Mouse (Mus musculus) MEL (cell line): ENCODE data around the gene 1700020D05Rik. TPM values are rescaled to one million over a fixed set of nuclear protein-coding genes. Genes with fewer than 3 reads are reported as not detected.
A peak's percentile ranks its signal among the peaks of the same experiment; 100 is the strongest.

Source experiments
- DNase-seq: peaks from one replicate; pipeline ENCODE4 v3.0.0; 2011; ENCODE audit warnings: low read depth, low spot score
- H3K27ac ChIP-seq: 2 replicates; pipeline ENCODE4 v1.5.1; 2012; ENCODE audit warnings: low read depth, mild to moderate bottlenecking, control low read depth, low read length, moderate library complexity; ENCODE audit not compliant: control insufficient read depth
- H3K27me3 ChIP-seq, 2 experiments: fragments of 150-350 bp in 1 of 2; sonication (generic) in 1 of 2; 2 replicates each; pipeline ENCODE4 v1.6.1; 2012; ENCODE audit warnings: low read length in 2 of 2, mild to moderate bottlenecking in 2 of 2, improper control_type of control experiment in 1 of 2, moderate library complexity in 1 of 2; ENCODE audit not compliant: insufficient read depth in 2 of 2, control insufficient read depth in 1 of 2
- H3K36me3 ChIP-seq, 2 experiments: 2 replicates each; pipeline ENCODE4 v1.6.1; 2012 to 2014; ENCODE audit warnings: low read length in 2 of 2, improper control_type of control experiment in 1 of 2, inconsistent platforms in 1 of 2, mild to moderate bottlenecking in 1 of 2; ENCODE audit not compliant: insufficient read depth in 2 of 2, control insufficient read depth in 1 of 2
- H3K4me1 ChIP-seq, 2 experiments: fragments of 150-350 bp in 1 of 2; sonication (generic) in 1 of 2; 2 replicates each; pipeline ENCODE4 v1.6.1; 2012; ENCODE audit warnings: low read length in 2 of 2, improper control_type of control experiment in 1 of 2, mild to moderate bottlenecking in 1 of 2; ENCODE audit not compliant: insufficient read depth in 2 of 2, control insufficient read depth in 1 of 2
- H3K4me3 ChIP-seq, 2 experiments: fragments of 150-350 bp in 1 of 2; sonication (generic) in 1 of 2; 2 replicates each; pipeline ENCODE4 v1.5.1; 2012; ENCODE audit warnings: low read depth in 2 of 2, low read length in 2 of 2, mild to moderate bottlenecking in 2 of 2, moderate library complexity in 2 of 2, control low read depth in 1 of 2, improper control_type of control experiment in 1 of 2; ENCODE audit not compliant: control insufficient read depth in 1 of 2, insufficient read depth in 1 of 2
- H3K79me2 ChIP-seq: 2 replicates; pipeline ENCODE4 v1.6.1; 2012; ENCODE audit warnings: mild to moderate bottlenecking, low read length, moderate library complexity; ENCODE audit not compliant: control insufficient read depth, poor library complexity, insufficient read depth
- H3K9ac ChIP-seq: 2 replicates; pipeline ENCODE4 v1.6.1; 2012; ENCODE audit warnings: low read depth, mild to moderate bottlenecking, control low read depth, low read length, moderate library complexity; ENCODE audit not compliant: control insufficient read depth, poor library complexity, severe bottlenecking
- H3K9me3 ChIP-seq: fragments of 150-350 bp; sonication (generic); replicated peaks from 2 replicates; pipeline ENCODE4 v1.6.1; 2012; ENCODE audit warnings: mild to moderate bottlenecking, low read length, improper control_type of control experiment, moderate library complexity; ENCODE audit not compliant: insufficient read depth
- BHLHE40 ChIP-seq: IDR thresholded peaks from 2 replicates; pipeline ENCODE4 v1.6.1; 2012; ENCODE audit warnings: low read depth, mild to moderate bottlenecking, inconsistent platforms, low read length, improper control_type of control experiment, borderline replicate concordance
- CHD1 ChIP-seq: IDR thresholded peaks from 2 replicates; pipeline ENCODE4 v1.6.1; 2012; ENCODE audit warnings: low read depth, mild to moderate bottlenecking, inconsistent platforms, low read length, improper control_type of control experiment
- CHD2 ChIP-seq: IDR thresholded peaks from 2 replicates; pipeline ENCODE4 v1.6.1; 2011; ENCODE audit warnings: low read length, improper control_type of control experiment
- CTCF ChIP-seq, 3 experiments: IDR thresholded peaks in 2 of 3; conservative IDR thresholded peaks in 1 of 3; 2 replicates each; pipeline ENCODE4 v1.5.1; 2011 to 2012; ENCODE audit warnings: low read length in 3 of 3, low read depth in 2 of 3, mild to moderate bottlenecking in 2 of 3, improper control_type of control experiment in 1 of 3, inconsistent platforms in 1 of 3, mixed read lengths in 1 of 3, moderate library complexity in 1 of 3; ENCODE audit not compliant: control insufficient read depth in 1 of 3, insufficient read depth in 1 of 3, poor library complexity in 1 of 3, severe bottlenecking in 1 of 3
- E2F4 ChIP-seq: IDR thresholded peaks from 2 replicates; pipeline ENCODE4 v1.6.1; 2011; ENCODE audit warnings: low read depth, low read length, improper control_type of control experiment, borderline replicate concordance
- EP300 ChIP-seq, 2 experiments: IDR thresholded peaks; 2 replicates each; pipeline ENCODE4 v1.6.1; 2011; ENCODE audit warnings: improper control_type of control experiment in 2 of 2, low read length in 2 of 2, low read depth in 1 of 2, mild to moderate bottlenecking in 1 of 2
- ETS1 ChIP-seq: IDR thresholded peaks from 2 replicates; pipeline ENCODE4 v1.6.1; 2012; ENCODE audit warnings: low read depth, mild to moderate bottlenecking, inconsistent platforms, low read length, improper control_type of control experiment, moderate library complexity
- GABPA ChIP-seq: IDR thresholded peaks from 2 replicates; pipeline ENCODE4 v1.6.1; 2012; ENCODE audit warnings: low read depth, mild to moderate bottlenecking, inconsistent platforms, low read length, improper control_type of control experiment, moderate library complexity
- GATA1 ChIP-seq: IDR thresholded peaks from 2 replicates; pipeline ENCODE4 v1.6.1; 2011; ENCODE audit warnings: low read depth, low read length, improper control_type of control experiment
- JUND ChIP-seq: IDR thresholded peaks from 2 replicates; pipeline ENCODE4 v1.6.1; 2011; ENCODE audit warnings: low read depth, mild to moderate bottlenecking, improper control_type of control experiment, low read length
- KAT2A ChIP-seq: conservative IDR thresholded peaks from 2 replicates; pipeline ENCODE4 v1.6.1; 2012; ENCODE audit warnings: low read depth, low read length, improper control_type of control experiment, inconsistent platforms
- MAFK ChIP-seq: IDR thresholded peaks from 2 replicates; pipeline ENCODE4 v1.6.1; 2011; ENCODE audit warnings: low read depth, mild to moderate bottlenecking, low read length, improper control_type of control experiment, borderline replicate concordance
- MAX ChIP-seq: IDR thresholded peaks from 2 replicates; pipeline ENCODE4 v1.6.1; 2011; ENCODE audit warnings: low read length, improper control_type of control experiment
- MAZ ChIP-seq: IDR thresholded peaks from 2 replicates; pipeline ENCODE4 v1.6.1; 2012; ENCODE audit warnings: low read depth, mild to moderate bottlenecking, inconsistent platforms, low read length, improper control_type of control experiment
- MEF2A ChIP-seq: IDR thresholded peaks from 2 replicates; pipeline ENCODE4 v1.6.1; 2014; ENCODE audit warnings: low read depth, mild to moderate bottlenecking, inconsistent platforms, low read length, improper control_type of control experiment; ENCODE audit not compliant: poor library complexity, insufficient replicate concordance, severe bottlenecking; ENCODE audit errors: extremely low read depth
- MXI1 ChIP-seq: IDR thresholded peaks from 2 replicates; pipeline ENCODE4 v1.6.1; 2011; ENCODE audit warnings: mild to moderate bottlenecking, low read depth, low read length, improper control_type of control experiment
- MYB ChIP-seq: IDR thresholded peaks from 2 replicates; pipeline ENCODE4 v1.6.1; 2011; ENCODE audit warnings: mild to moderate bottlenecking, low read depth, low read length, improper control_type of control experiment
- MYC ChIP-seq: IDR thresholded peaks from 2 replicates; pipeline ENCODE4 v1.6.1; 2011; ENCODE audit warnings: low read depth, mild to moderate bottlenecking, low read length, improper control_type of control experiment, moderate library complexity
- NRF1 ChIP-seq: IDR thresholded peaks from 2 replicates; pipeline ENCODE4 v1.6.1; 2014; ENCODE audit warnings: low read depth, mild to moderate bottlenecking, inconsistent platforms, low read length, improper control_type of control experiment, moderate library complexity; ENCODE audit not compliant: poor library complexity, insufficient read depth, severe bottlenecking
- POLR2A ChIP-seq, 2 experiments: IDR thresholded peaks; 2 replicates each; pipeline ENCODE4 v1.6.1; 2011 to 2012; ENCODE audit warnings: low read length in 2 of 2, mild to moderate bottlenecking in 2 of 2, control low read depth in 1 of 2, improper control_type of control experiment in 1 of 2, low read depth in 1 of 2, moderate library complexity in 1 of 2; ENCODE audit not compliant: control insufficient read depth in 1 of 2, insufficient read depth in 1 of 2, poor library complexity in 1 of 2
- POLR2AphosphoS2 ChIP-seq: IDR thresholded peaks from 2 replicates; pipeline ENCODE4 v1.6.1; 2011; ENCODE audit warnings: low read length, improper control_type of control experiment
- RAD21 ChIP-seq: IDR thresholded peaks from 2 replicates; pipeline ENCODE4 v1.6.1; 2011; ENCODE audit warnings: mild to moderate bottlenecking, low read depth, low read length, improper control_type of control experiment
- RCOR1 ChIP-seq: IDR thresholded peaks from 2 replicates; pipeline ENCODE4 v1.6.1; 2012; ENCODE audit warnings: low read depth, mild to moderate bottlenecking, inconsistent platforms, low read length, improper control_type of control experiment
- SMC3 ChIP-seq: IDR thresholded peaks from 2 replicates; pipeline ENCODE4 v1.6.1; 2011; ENCODE audit warnings: low read depth, low read length, improper control_type of control experiment
- TBP ChIP-seq: IDR thresholded peaks from 2 replicates; pipeline ENCODE4 v1.8.0; 2011; ENCODE audit warnings: low read depth, low read length, improper control_type of control experiment
- TCF12 ChIP-seq: IDR thresholded peaks from 2 replicates; pipeline ENCODE4 v1.6.1; 2014; ENCODE audit warnings: low read depth, mild to moderate bottlenecking, inconsistent platforms, low read length, improper control_type of control experiment, moderate library complexity
- USF1 ChIP-seq: IDR thresholded peaks from 2 replicates; pipeline ENCODE4 v1.6.1; 2014; ENCODE audit warnings: low read depth, mild to moderate bottlenecking, inconsistent platforms, low read length, improper control_type of control experiment, moderate library complexity
- USF2 ChIP-seq, 2 experiments: IDR thresholded peaks; 2 replicates each; pipeline ENCODE4 v1.6.1; 2011 to 2012; ENCODE audit warnings: improper control_type of control experiment in 2 of 2, low read length in 2 of 2, borderline replicate concordance in 1 of 2, inconsistent platforms in 1 of 2, low read depth in 1 of 2, mild to moderate bottlenecking in 1 of 2; ENCODE audit not compliant: insufficient read depth in 1 of 2
- ZC3H11A ChIP-seq: IDR thresholded peaks from 2 replicates; pipeline ENCODE4 v1.6.1; 2012; ENCODE audit warnings: low read depth, mild to moderate bottlenecking, inconsistent platforms, low read length, improper control_type of control experiment
- ZKSCAN1 ChIP-seq: IDR thresholded peaks from 2 replicates; pipeline ENCODE4 v1.6.1; 2012; ENCODE audit warnings: low read depth, mild to moderate bottlenecking, inconsistent platforms, low read length, improper control_type of control experiment, moderate library complexity
- ZMIZ1 ChIP-seq: IDR thresholded peaks from 2 replicates; pipeline ENCODE4 v1.6.1; 2012; ENCODE audit warnings: low read depth, mild to moderate bottlenecking, inconsistent platforms, low read length, improper control_type of control experiment, moderate library complexity
- ZNF384 ChIP-seq: IDR thresholded peaks from 2 replicates; pipeline ENCODE4 v1.6.1; 2012; ENCODE audit warnings: low read depth, mild to moderate bottlenecking, inconsistent platforms, low read length, improper control_type of control experiment
- polyA plus RNA-seq, 2 experiments: library from polyadenylated mRNA; stranded (reverse) in 1 of 2; unstranded in 1 of 2; fragments of >175 nt in 1 of 2; fragments of >200 nt in 1 of 2; gene quantifications; 2 replicates each; pipeline versions ENCODE4 v1.2.1 to v1.2.4; 2012; ENCODE audit warnings: low replicate concordance in 2 of 2, low read depth in 1 of 2; ENCODE audit not compliant: insufficient read length in 2 of 2, insufficient read depth in 1 of 2, missing spikeins in 1 of 2
- total RNA-seq: library from RNA; depleted of rRNA; stranded (reverse); fragments of 300-350 nt; gene quantifications from 2 replicates; pipeline ENCODE4 v1.2.3, GENCODE M21; 2012

The 1700020D05Rik gene
- total and polyA plus RNA-seq, 3 experiments = 0.19 to 0.78 TPM; not detected in 1

DNA sequence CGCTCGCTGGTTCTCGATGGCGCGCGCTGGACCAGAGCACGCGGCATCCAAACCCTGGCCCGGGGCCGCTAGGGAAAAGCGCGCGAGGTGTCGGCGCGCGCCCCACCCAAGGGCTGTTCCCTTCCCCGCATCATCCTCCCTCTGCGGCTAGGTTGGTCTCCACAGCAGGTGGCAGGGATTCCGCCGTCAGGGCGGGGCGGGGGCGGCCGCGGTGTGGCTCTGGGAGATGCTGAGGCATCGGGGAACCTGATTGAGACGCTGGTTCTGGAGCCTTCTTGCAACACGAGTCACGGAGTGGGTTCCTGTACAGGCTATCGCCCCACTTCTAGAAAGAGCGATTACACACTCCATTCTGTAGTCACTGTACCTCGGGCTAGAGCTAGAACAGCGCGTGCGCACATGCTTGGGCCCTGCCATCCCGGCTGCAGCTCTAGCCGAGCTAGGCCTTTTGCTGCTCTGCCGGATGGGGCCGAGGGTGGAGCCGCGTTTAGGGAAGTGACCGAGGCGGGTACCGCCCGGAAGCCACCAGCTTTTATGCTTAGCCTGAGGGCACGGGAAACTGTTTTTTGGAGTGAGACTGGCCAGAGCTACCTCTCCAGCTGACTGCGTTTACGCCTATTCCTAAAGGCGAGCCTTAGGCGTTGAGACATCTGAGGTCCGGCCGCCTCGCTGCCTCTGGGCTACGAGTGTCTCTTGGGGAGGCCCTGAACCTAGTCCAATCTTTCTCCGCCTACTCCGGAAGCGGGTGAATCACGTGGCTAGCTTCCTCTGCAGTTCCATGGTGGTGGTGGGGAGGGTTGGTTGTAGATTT is 12.5 kb downstream of the 1700020D05Rik start (continued):
- TF ChIP-seq E2F4 (peak; percentile 20; the same call in 1 of the 2 replicates), GATA1 (no peak), MAZ (peak; percentile 46), KAT2A (peak; percentile 50), JUND (no peak)

DNA sequence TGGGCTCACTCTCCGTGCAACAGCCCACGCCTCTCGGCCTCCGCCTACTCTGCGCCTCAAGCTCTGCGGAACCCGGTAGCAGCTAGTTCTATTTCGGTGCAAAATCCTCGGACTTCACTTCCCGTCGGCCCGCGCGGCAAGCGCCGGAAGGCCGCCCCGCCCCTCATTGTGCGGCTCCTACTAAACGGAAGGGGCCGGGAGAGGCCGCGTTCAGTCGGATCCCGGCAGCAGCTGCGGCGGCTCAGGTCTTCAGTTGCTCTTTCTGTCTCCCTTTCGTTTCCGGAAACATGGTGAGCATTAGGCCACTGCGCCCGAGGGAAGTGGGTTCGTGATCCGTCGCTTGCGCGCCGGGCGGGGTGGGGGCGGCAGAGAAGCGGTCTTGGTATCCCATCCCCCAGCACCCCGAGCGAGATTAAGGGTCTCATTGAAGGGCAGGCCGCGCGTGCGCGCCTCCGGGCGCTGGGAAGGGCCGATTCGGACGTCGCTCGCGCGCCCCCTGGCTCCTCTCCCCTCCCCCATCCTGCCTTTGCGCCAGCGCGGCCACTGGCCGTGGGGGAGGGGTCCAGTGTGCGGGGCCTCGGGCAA is 13.2 kb downstream of the 1700020D05Rik start, which contains the start of gene Cfl1:
Gene Cfl1 (plus strand): TSS at position 143 of the 585 bp plus-strand sequence.
- H3K27me3 ChIP-seq = no peaks in the 10 kb centered on the region
- H3K4me3 ChIP-seq = peak within 1 kb of the TSS; percentile 80 to 87
- H3K4me1 ChIP-seq = peaks cover 0 to 12% of the 10 kb centered on the region in 2 experiments; a peak in 2 of 4 replicates
- H3K27ac ChIP-seq = peak within 1 kb of the TSS; percentile 93
- H3K9ac ChIP-seq = peak within 1 kb of the TSS; percentile 99
- peak; percentile 98 for DNase-seq
- no peaks in the 10 kb centered on the region for H3K9me3 ChIP-seq
- peaks cover 31% of the 10 kb centered on the region for H3K79me2 ChIP-seq
- peaks cover 0 to 13% of the 10 kb centered on the region in 2 experiments for H3K36me3 ChIP-seq
- TF ChIP-seq USF1 (no peak; the same call in none of the 2 replicates), TCF12 (peak; percentile 65; the same call in 1 of the 2 replicates), EP300 (IDR thresholded peaks at IDR 0.05; ENCODE audit: low read depth in 1 of 2, low read length in 2 of 2) (peak in 1 of 2 experiments; percentile 27; a peak in 1 of 4 replicates), CHD2 (peak; percentile 43; the same call in 1 of the 2 replicates), NRF1 (peak; percentile 66), MAZ (no peak; the same call in 1 of the 2 replicates), ZKSCAN1 (no peak), POLR2AphosphoS2 (peak; percentile 87), ZC3H11A (no peak), ZMIZ1 (peak; percentile 89), POLR2A (IDR thresholded peaks at IDR 0.05; ENCODE audit: control insufficient read depth in 1 of 2, insufficient read depth in 1 of 2, low read depth in 1 of 2, low read length in 2 of 2, poor library complexity in 1 of 2) (peak; percentile 94 to 98), MEF2A (peak; percentile 62; the same call in 1 of the 2 replicates), MXI1 (0 out of 2 replicates have a peak, but pooled peaks have one; percentile 71), TBP (peak; percentile 94), RCOR1 (no peak), KAT2A (peak; percentile 84), RAD21 (no peak), E2F4 (no peak), CHD1 (no peak), GABPA (no peak), MAFK (no peak), USF2 (IDR thresholded peaks at IDR 0.05; ENCODE audit: borderline replicate concordance in 1 of 2, insufficient read depth in 1 of 2, low read depth in 1 of 2, low read length in 2 of 2) (no peak), ETS1 (no peak; the same call in 1 of the 2 replicates), MYB (no peak), BHLHE40 (no peak), SMC3 (no peak), CTCF (IDR thresholded peaks at IDR 0.05 in 2 of 3, conservative IDR thresholded peaks at IDR 0.05 in 1 of 3; ENCODE audit: control insufficient read depth in 1 of 3, insufficient read depth in 1 of 3, low read depth in 2 of 3, low read length in 3 of 3, poor library complexity in 1 of 3, severe bottlenecking in 1 of 3) (peak in 1 of 3 experiments; percentile 17; a peak in 1 of 6 replicates), MYC (no peak), ZNF384 (no peak), MAX (peak; percentile 8)
